Mouse (Mus musculus): ENCODE measurements at regions not wholly inside any gene's neighbourhood (a gene's known extent, or its start where the extent isn't known, plus 50 kb on each side); places are given as distances from the start of the nearest gene placed in this dataset.

DNA sequence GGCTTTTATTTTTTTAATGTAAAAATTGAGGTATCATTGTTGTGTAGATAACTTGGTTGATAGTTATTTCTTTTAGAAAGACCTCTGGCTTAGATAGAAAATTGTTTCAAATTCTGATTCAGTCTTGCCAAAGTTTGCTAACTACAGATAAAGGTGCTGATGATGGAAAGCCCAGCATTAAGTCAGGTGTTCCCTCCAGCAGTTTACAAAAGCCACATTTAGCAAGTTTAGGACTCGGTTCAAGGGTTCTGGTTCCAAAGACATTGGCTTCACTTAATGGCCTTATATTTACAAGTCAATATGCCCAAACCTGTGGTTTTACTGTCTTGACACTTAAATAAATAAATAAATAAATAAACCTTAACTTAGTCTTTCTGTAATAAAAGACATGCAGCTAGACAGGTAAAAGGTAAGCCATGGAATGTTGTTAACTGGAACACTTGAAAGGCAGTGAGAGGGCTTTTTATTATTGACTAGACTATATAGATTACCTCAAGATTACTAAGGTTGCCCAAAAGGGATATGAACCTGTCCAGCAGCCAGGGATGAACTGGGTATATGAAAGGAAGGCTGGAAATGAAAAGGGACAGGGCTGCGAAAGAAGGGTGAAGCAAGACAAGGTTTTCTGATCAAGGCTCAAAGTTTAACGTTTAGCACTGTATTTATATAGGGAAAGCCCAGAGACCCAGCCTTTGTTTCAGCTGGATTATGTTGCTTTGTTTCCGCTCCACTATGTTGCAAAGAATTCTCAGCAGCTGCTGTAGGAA, 1472.9 kb upstream of the Slc10a2 start:
- no peak for DNase-seq

DNA sequence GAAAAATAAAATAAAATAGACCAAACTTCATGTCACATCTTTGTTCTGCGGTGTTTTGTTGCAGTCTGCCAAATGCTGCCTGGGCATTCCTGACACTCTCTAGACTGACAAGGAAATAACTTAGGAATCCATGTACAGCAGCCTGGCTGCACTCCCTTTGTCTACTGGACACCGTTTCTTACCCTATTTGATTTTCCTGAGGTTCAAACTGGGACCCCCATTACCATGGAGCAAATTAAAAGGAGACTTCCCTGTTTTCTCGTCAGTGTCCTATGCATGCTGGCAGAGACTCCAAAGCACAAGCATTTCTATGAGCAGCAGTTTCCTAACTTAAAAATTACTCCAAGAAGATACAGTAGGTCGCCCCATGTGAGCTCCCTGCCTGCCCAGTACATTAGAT, 1470.1 kb upstream of the Slc10a2 start:
- no peak for DNase-seq

DNA sequence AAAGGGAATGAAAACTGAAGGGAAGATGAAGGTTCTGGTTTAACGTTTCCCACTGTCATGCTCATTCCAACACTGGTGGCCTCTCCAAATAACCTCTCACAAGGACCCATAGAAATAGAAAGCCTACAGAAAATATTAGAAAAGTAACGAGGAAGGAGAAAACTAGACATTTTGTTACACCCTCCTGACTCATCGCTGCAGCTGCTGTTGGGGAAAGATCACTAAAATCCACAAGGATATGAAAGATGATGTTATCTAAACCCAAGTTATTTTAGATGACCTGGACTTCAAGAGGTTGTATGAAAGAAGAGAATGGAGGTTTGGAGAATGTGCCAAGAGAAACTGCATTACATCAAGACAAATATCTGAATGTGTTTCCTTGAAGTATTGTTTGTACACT, 1468.3 kb upstream of the Slc10a2 start:
- no peak for DNase-seq

DNA sequence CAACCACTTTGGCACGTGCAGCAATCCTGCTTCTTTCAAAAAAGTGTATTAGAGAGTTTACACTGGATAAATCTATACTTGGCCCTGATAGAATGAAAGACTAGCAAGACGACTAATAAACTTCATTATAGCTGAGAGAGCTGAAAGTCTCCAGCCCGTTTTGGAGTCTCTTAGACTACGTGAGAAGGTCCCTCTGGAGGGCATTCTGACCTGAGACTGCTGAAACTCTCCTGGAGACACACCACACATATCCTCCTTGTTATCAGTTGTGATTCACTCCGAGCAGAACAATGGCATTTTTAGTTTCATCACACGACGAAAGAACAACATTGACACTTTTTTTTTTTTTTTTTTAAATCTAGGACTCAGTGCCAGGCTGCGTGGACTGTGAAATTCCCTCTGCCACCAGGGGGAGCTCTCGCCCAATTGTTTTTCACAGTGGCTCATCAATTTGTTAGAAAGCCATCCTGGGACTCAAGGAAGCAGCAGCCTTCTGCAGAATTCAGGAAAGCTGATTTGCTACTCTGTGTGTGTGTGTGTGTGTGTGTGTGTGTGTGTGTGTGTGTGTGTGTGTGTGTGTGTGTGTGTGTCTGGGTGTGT, 1467.0 kb upstream of the Slc10a2 start:
- peak; percentile 24 to 48 for DNase-seq

DNA sequence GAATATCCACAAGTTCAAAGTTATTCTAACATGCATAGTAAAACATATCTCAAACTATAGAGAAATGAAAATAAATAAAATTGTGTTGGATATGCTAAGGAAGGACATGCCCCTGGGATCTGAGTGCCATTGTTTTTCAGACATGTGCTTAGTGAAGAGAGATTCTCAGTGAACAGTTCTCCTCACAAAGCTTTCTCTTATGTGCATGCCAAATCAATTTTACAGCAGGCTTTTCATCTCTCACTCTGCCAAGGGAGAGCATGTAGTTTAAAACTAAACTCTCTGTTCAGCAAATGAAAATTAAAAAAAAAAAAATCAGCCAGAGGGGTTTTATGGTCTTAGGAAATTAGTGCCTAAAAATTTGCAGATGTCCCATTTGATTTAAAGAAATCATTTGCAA, 1445.8 kb upstream of the Slc10a2 start:
- DNase-seq, result no peak

DNA sequence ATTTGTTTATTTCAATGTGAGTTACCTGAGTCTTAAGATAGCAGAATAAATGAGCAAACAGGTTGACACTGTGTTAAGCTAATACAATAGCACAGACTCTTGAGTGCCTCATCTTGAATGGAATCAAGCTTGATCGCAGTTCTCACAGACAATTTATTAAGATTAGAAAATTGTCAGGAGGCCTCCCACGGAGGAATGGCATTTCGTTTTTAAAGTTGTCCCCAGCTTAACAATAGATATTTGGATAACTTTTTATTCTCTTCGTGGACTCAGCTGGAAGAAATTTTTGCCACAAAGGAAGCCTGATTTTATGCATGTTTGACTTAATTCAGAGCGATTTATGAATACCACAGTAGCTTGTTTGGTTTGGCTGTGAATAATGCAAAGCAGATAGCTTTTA, 1422.0 kb upstream of the Slc10a2 start:
- no peak for DNase-seq

DNA sequence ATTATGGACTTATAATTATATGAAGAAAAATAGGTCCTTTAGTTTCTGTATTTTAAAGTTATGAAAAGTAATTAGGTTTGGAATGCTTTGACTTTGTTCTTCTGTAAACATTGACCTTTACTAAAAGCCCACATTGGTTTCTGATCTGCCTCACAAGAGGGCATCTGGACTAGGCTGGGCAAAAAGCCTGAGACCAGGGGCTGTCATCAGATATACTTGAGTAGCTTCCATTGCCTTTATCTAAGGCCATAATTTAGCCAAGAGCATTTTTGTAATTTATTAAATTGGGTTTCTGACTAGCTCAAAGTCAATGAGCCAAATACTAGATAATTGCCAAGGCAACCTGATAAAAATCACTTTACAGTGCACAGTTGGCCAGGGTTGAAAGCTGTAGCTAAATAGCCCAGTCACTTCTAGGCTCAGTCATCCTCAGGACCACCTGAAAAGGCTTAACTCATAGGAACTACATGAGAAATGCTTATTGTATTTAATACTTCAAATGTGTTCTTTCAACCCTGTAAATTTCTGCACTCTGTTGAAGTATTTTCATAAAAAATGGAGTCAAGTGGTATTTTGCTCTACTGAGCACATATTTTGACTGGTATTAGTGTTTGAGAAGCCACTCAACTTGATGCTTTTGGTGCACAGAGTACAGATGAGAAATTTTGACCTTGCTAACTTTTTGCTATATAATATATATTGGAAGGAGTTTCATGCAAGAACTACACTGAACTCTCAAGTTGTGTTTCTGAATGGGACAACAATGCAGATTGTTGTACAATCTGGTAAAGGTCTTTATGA, 1410.9 kb upstream of the Slc10a2 start:
- DNase-seq, result no peak

DNA sequence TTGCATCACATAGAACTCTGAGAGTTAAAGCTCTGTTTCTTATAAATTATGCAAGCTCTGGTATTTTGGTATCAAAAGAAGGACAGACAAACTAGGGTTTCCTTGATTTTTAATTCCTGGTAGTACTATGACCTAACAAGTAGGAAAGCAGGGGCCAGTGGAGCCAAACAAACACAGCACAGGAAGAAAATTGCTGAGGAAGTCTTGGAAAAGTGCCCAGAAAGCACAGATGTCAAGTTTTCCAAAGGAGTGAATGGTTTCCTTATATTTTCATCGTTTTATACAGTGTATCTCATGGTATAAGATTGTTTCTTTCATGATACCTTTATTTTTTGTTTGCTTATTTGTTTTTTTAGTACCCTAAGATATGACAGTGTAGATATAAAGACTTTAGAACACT, 1387.3 kb upstream of the Slc10a2 start:
- no peak for DNase-seq

DNA sequence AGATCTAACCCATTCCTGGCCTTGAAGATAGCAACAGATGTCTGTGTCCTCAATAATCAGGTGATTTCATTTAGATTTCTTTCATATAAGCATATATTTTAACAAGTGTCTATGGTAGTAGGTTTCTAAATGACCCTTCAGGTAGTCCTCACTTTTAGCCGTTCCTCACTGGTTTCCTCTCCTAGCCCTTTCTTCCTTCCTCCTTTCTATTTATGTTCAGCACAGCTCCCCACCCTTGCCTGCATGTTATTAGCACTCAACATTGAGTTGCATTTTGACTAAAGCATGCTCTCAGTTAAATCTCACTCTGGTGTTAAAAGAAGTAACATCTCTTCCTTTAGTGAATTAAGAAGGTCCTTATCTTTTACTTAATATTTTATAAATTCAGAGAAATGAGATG, 1376.8 kb upstream of the Slc10a2 start:
- DNase-seq, result no peak

DNA sequence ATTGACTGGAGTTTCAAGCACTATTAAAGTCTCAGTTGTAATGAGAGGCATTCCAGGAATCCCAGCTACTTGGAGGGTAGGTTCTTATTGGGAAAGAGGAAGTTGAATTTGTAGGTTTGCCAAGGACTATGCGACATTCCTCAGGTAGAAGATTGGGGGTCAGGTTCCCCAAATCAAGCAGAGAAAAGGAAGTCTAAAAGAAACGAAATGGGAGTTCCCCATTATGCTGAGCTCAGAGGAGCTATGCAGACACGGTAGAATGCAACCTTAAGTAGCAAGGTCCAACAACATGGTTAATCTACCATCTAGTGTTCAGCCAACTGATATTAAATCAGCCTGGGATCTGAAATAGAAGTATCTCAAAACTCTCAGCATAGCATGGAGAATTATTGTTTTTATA, 1365.9 kb upstream of the Slc10a2 start:
- DNase-seq, result peak in 1 of 2 experiments; percentile 1

DNA sequence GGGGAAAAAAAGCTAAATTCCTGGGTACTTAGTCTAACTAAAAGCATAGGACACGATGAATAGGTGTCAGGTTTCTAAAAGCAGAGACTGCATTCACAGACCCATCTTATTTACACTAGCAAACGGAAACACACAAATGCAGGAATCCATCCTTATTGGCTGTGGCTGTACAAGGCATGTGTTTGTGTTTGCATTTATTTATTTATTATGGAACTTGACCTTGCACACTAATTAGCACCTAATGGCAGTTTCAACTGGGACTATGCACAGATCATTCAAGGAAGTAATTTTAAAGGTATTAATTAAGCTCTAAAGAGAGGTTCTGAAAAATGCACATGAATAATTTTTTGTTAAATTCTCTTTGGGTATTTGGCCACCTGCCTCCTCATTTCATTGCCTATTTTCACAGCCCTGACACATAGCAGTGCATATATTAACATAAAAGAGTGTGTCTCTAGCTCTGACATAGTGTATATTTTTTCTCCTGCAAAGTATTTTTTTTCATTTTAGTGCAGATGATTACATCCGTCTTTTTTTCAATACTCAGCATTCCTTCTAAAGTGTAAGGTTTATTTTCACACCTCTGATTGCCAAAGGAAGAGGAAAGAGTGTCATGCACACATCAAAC, 1351.5 kb upstream of the Slc10a2 start:
- DNase-seq, result no peak

DNA sequence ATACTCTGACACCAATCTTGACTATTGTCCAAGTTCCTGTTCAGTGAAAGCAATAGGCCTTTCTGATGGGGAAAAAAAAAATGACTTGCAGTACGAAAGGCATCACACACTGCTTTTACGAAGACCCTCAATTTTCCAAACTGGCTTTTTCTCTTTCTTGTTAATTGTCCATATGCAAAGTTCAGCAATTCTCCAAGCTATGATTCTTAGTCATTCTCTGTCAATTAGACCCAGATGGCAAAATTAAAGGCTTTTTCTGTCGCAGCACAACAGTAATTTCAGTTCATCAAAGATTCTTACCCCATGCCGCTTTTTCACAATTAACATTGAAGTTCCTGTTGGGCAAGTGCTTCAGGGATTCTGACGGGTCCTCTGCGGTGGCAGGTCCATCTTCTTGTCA, 1343.2 kb upstream of the Slc10a2 start:
- no peak for DNase-seq

DNA sequence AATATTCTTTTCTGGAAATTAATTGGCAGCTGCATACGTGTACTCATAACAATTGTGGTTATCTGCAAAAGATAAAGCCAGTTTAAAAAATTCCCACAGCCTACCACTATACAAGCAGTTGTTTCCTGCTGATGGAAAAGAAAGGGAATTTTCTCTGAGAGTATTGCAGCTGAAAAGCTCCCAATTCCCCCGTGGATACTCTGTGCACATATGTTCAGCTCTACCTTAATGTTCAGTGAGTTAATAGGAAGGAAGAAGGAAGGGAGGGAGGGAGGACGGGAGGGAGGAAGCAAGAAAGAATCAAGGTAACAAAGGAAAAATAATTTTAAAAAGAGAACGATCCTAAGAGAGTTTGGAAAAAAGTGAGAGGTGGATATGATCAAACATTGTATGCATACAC, 1333.9 kb upstream of the Slc10a2 start:
- no peak for DNase-seq
